Mouse (Mus musculus) heart, embryonic 14.5 days (tissue): ENCODE measurements around the gene Zfp444. TPM values are rescaled to one million over a fixed set of nuclear protein-coding genes. Genes with fewer than 3 reads are reported as not detected.
"Not testable (repeated sequence)": the region's sequence is repeated elsewhere in the genome, so short reads cannot be mapped to it uniquely, and the experiment has no call there.

ENCODE experiments used
- ATAC-seq: fragments of 200-750 bp; cut with Nextera tagmentation; 2 replicates; pipeline ENCODE4 v1.8.0; 2017; ENCODE audit warnings: low read depth, moderate TSS enrichment; ENCODE audit not compliant: insufficient number of reproducible peaks, insufficient read depth, low FRiP score
- H3K27ac ChIP-seq, 2 experiments: fragments of 200-500 bp in 1 of 2; fragments of 300-500 bp in 1 of 2; sonication (generic) in 1 of 2; replicated peaks in 1 of 2; 2 replicates each; pipeline ENCODE4 v1.5.1; 2012 to 2014; ENCODE audit warnings: low read depth in 2 of 2, low read length in 2 of 2, control low read depth in 1 of 2, mild to moderate bottlenecking in 1 of 2, mixed read lengths in 1 of 2; ENCODE audit not compliant: control insufficient read depth in 1 of 2, insufficient read depth in 1 of 2
- H3K27me3 ChIP-seq: fragments of 300-500 bp; sonication (generic); 2 replicates; pipeline ENCODE4 v1.6.1; 2014; ENCODE audit warnings: mild to moderate bottlenecking, low read length, control low read depth; ENCODE audit not compliant: control insufficient read depth, insufficient read depth
- H3K36me3 ChIP-seq: fragments of 300-500 bp; sonication (generic); 2 replicates; pipeline ENCODE4 v1.6.1; 2014; ENCODE audit warnings: mild to moderate bottlenecking, control low read depth, low read length, mixed read lengths; ENCODE audit not compliant: control insufficient read depth, insufficient read depth
- H3K4me1 ChIP-seq, 2 experiments: fragments of 200-500 bp in 1 of 2; fragments of 300-500 bp in 1 of 2; sonication (generic) in 1 of 2; 2 replicates each; pipeline ENCODE4 v1.6.1; 2012 to 2014; ENCODE audit warnings: low read length in 2 of 2, control low read depth in 1 of 2, mixed read lengths in 1 of 2; ENCODE audit not compliant: control insufficient read depth in 2 of 2, insufficient read depth in 2 of 2
- H3K4me2 ChIP-seq: fragments of 300-500 bp; sonication (generic); 2 replicates; pipeline ENCODE4 v1.6.1; 2014; ENCODE audit warnings: mild to moderate bottlenecking, low read length
- H3K4me3 ChIP-seq, 2 experiments: fragments of 200-500 bp in 1 of 2; fragments of 300-500 bp in 1 of 2; sonication (generic) in 1 of 2; 2 replicates each; pipeline ENCODE4 v1.5.1; 2012 to 2014; ENCODE audit warnings: low read length in 2 of 2, mild to moderate bottlenecking in 2 of 2, control low read depth in 1 of 2, low read depth in 1 of 2, moderate library complexity in 1 of 2; ENCODE audit not compliant: control insufficient read depth in 1 of 2, insufficient read depth in 1 of 2
- H3K9ac ChIP-seq: fragments of 300-500 bp; sonication (generic); 2 replicates; pipeline ENCODE4 v1.6.1; 2014; ENCODE audit warnings: mild to moderate bottlenecking, low read length
- H3K9me3 ChIP-seq: fragments of 300-500 bp; sonication (generic); 2 replicates; pipeline ENCODE4 v1.6.1; 2016; ENCODE audit warnings: low read length, control low read depth; ENCODE audit not compliant: control insufficient read depth
- WGBS: fragments of 180-500 bp; shearing (Covaris S2); extraction: QIAGEN DNeasy Blood & Tissue Kit; methylation state at CpG from one replicate; pipeline ENCODE4 v1.1.7; 2014; 5-methylcytosine and 5-hydroxymethylcytosine counted together
- polyA plus RNA-seq: library from polyadenylated mRNA; unstranded; fragments of >200 nt; fragmentation: Nextera tagmentation; extraction: Ambion mirVana; gene quantifications from 2 replicates; pipeline ENCODE4 v1.2.1, GENCODE M21; 2014

Zfp444 gene
- polyA plus RNA-seq, 1 experiment from 2014 or later: 29.3 TPM

GRCm38 (mm10) chr7:6173872-6174271 is 1.8 kb downstream of the Zfp444 start:
- Histone ChIP-seq H3K9me3 (no peaks in the 10 kb centered on the region), H3K27me3 (no peaks in the 10 kb centered on the region), H3K4me3 (no peak overlapping the region), H3K4me2 (no peak overlapping the region), H3K27ac (no peak overlapping the region), H3K9ac (no peak overlapping the region), H3K36me3 (peaks cover 11% of the 10 kb centered on the region), H3K4me1 (peaks cover 4 to 20% of the 10 kb centered on the region in 2 experiments)
- ATAC-seq: no peak
- WGBS: 91% methylated on average over 8 of the region's 8 CpGs

- H3K4me1 ChIP-seq: peaks cover 5 to 23% of the 10 kb centered on the region in 2 experiments
- peak overlapping the region in 1 of 2 experiments; percentile 28; a peak in 1 of 4 replicates for H3K27ac ChIP-seq
- H3K27me3 ChIP-seq, H3K4me3 ChIP-seq, H3K4me2 ChIP-seq, H3K9me3 ChIP-seq, H3K9ac ChIP-seq, ATAC-seq: not testable (repeated sequence)
- peaks cover 14% of the 10 kb centered on the region for H3K36me3 ChIP-seq
- 73% methylated on average over 9 of the region's 9 CpGs for WGBS
These were observed 2.5 kb downstream of the Zfp444 start for GRCm38 (mm10) chr7:6174365-6174987.

- Histone ChIP-seq H3K27me3 (no peaks in the 10 kb centered on the region), H3K4me2 (no peak overlapping the region), H3K27ac (no peak overlapping the region), H3K36me3 (peaks cover 18% of the 10 kb centered on the region), H3K4me3 (no peak overlapping the region), H3K9ac (no peak overlapping the region), H3K9me3 (no peaks in the 10 kb centered on the region), H3K4me1 (peaks cover 5 to 15% of the 10 kb centered on the region in 2 experiments; a peak in 3 of 4 replicates)
- no peak for ATAC-seq
These were observed 7.0 kb downstream of the Zfp444 start for GRCm38 (mm10) chr7:6179013-6179412.

GRCm38 (mm10) chr7:6182882-6183281 is 10.9 kb downstream of the Zfp444 start:
- no peak overlapping the region for H3K9ac ChIP-seq
- no peak overlapping the region for H3K27ac ChIP-seq
- no peaks in the 10 kb centered on the region for H3K27me3 ChIP-seq
- H3K36me3 ChIP-seq: peaks cover 29% of the 10 kb centered on the region
- no peak overlapping the region for H3K4me2 ChIP-seq
- no peak for ATAC-seq
- H3K9me3 ChIP-seq: no peaks in the 10 kb centered on the region
- no peak overlapping the region for H3K4me3 ChIP-seq
- peaks cover 12 to 21% of the 10 kb centered on the region in 2 experiments for H3K4me1 ChIP-seq

- Histone ChIP-seq H3K4me3 (no peak overlapping the region), H3K27me3 (no peaks in the 10 kb centered on the region), H3K9me3 (no peaks in the 10 kb centered on the region), H3K9ac (no peak overlapping the region), H3K4me1 (peaks cover 12 to 21% of the 10 kb centered on the region in 2 experiments), H3K36me3 (peaks cover 37% of the 10 kb centered on the region), H3K4me2 (no peak overlapping the region), H3K27ac (peak overlapping the region in 1 of 2 experiments; percentile 78; a peak in 2 of 4 replicates)
- 94% methylated on average over 19 of the region's 19 CpGs for WGBS
- ATAC-seq: 0 out of 2 replicates have a peak, but pooled peaks have one; percentile 35
These were observed 11.8 kb downstream of the Zfp444 start for GRCm38 (mm10) chr7:6183802-6184201.

- Histone ChIP-seq H3K9ac (no peak overlapping the region), H3K36me3 (peaks cover 41% of the 10 kb centered on the region), H3K27me3 (no peaks in the 10 kb centered on the region), H3K4me2 (0 out of 2 replicates have a peak overlapping the region, but pooled peaks have one; percentile 9), H3K4me1 (peaks cover 10 to 17% of the 10 kb centered on the region in 2 experiments), H3K4me3 (no peak overlapping the region), H3K27ac (peak overlapping the region; percentile 77 to 78), H3K9me3 (no peaks in the 10 kb centered on the region)
- 41% methylated on average over 8 of the region's 8 CpGs for WGBS
- peak; percentile 31; the same call in 1 of the 2 replicates for ATAC-seq
These were observed 12.5 kb downstream of the Zfp444 start for GRCm38 (mm10) chr7:6184521-6184920.

GRCm38 (mm10) chr7:6185391-6185790 is 13.4 kb downstream of the Zfp444 start:
- Histone ChIP-seq H3K4me1 (peaks cover 10 to 17% of the 10 kb centered on the region in 2 experiments), H3K27me3 (no peaks in the 10 kb centered on the region), H3K4me2 (no peak overlapping the region), H3K27ac (peak overlapping the region in 1 of 2 experiments; percentile 78; a peak in 2 of 4 replicates), H3K9ac (no peak overlapping the region), H3K9me3 (no peaks in the 10 kb centered on the region), H3K4me3 (no peak overlapping the region), H3K36me3 (peaks cover 46% of the 10 kb centered on the region)
- no peak for ATAC-seq
- 53% methylated on average over 1 of the region's 1 CpGs for WGBS

- Histone ChIP-seq H3K9ac (no peak overlapping the region), H3K27ac (no peak overlapping the region), H3K27me3 (no peaks in the 10 kb centered on the region), H3K36me3 (peaks cover 46% of the 10 kb centered on the region), H3K4me1 (peaks cover 10 to 17% of the 10 kb centered on the region in 2 experiments), H3K4me2 (no peak overlapping the region), H3K9me3 (no peaks in the 10 kb centered on the region), H3K4me3 (no peak overlapping the region)
- WGBS: 93% methylated on average over 2 of the region's 2 CpGs
- no peak for ATAC-seq
These were observed 14.2 kb downstream of the Zfp444 start for GRCm38 (mm10) chr7:6186176-6186575.
